Mouse (Mus musculus): Measurements from ENCODE around the gene Cenpx. TPM values are rescaled to one million over a fixed set of nuclear protein-coding genes. Genes with fewer than 3 reads are reported as not detected.
"Not testable (repeated sequence)": the region's sequence is repeated elsewhere in the genome, so short reads cannot be mapped to it uniquely, and the experiment has no call there.

Cenpx gene
- polyA plus RNA-seq, 1 experiment from 2014 or later = 129 TPM

DNA sequence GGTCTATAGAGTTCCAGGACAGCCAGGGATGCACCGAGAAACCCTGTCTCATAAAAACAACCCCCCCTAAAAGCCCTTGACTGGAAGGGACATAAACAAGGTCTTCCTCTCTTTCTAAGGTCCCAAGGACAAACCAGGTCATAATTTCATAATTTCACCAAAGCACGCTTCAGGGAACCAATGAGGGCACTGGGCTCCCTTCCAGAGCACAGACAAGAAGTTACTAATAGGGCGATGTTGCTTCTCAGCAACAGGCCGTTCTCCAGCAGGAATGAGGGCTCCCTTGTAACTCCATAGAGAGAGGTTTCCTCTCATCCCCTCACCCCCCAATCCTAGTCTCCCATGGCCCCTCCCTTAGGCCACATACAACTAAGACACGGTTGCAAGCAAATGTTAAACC, 27.4 kb upstream of the Cenpx start:
- 80% methylated on average over 5 of the region's 5 CpGs for WGBS (ENCODE audit: insufficient replicate concordance)
- Histone ChIP-seq H3K27ac (ENCODE audit: low read depth, low read length) (no peak overlapping the region), H3K9me3 (replicated peaks; ENCODE audit: control insufficient read depth, low read length) (no peaks in the 10 kb centered on the region), H3K36me3 (ENCODE audit: control insufficient read depth, insufficient read depth, low read length) (no peaks in the 10 kb centered on the region), H3K4me2 (no peak overlapping the region), H3K27me3 (ENCODE audit: control insufficient read depth, insufficient read depth, low read length) (no peaks in the 10 kb centered on the region), H3K4me1 (ENCODE audit: control insufficient read depth, insufficient read depth, low read length) (no peaks in the 10 kb centered on the region), H3K9ac (ENCODE audit: low read depth, low read length) (no peak overlapping the region), H3K4me3 (ENCODE audit: low read depth, low read length) (no peak overlapping the region)
- ATAC-seq (replicated peaks; ENCODE audit: insufficient number of reproducible peaks, low FRiP score, low TSS enrichment) = no peak

DNA sequence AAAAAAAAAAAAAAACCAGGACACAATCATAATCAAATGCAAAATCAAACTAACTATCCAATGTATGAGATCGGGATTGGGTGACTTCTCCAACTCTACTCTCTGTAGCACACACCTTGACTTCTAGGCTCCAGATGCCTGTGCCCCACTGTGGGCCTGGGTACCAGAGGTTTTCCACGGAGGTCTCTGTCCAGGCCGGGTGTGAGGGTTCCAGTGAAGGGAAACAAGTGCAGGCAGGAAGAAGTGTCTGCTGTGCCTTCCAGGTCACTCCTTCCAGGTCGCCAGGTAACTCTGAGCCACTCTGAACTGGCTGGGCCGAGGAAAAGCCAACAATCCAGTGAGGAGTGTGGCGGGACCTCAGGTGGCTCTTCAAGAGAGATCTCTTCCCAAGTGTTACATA, 22.9 kb upstream of the Cenpx start:
- no peak overlapping the region for H3K27ac ChIP-seq (ENCODE audit: low read depth, low read length)
- no peaks in the 10 kb centered on the region for H3K9me3 ChIP-seq (replicated peaks; ENCODE audit: control insufficient read depth, low read length)
- peaks cover 1% of the 10 kb centered on the region for H3K27me3 ChIP-seq (ENCODE audit: control insufficient read depth, insufficient read depth, low read length)
- 59% methylated on average over 6 of the region's 6 CpGs for whole genome bisulfite sequencing (ENCODE audit: insufficient replicate concordance)
- H3K4me3 ChIP-seq (ENCODE audit: low read depth, low read length) = no peak overlapping the region
- H3K4me1 ChIP-seq (ENCODE audit: control insufficient read depth, insufficient read depth, low read length) = 0 out of 2 replicates have a peak, but pooled peaks cover 3% of the 10 kb centered on the region
- H3K9ac ChIP-seq (ENCODE audit: low read depth, low read length) = no peak overlapping the region
- H3K36me3 ChIP-seq (ENCODE audit: control insufficient read depth, insufficient read depth, low read length) = no peaks in the 10 kb centered on the region
- ATAC-seq (replicated peaks; ENCODE audit: insufficient number of reproducible peaks, low FRiP score, low TSS enrichment) = no peak
- H3K4me2 ChIP-seq = no peak overlapping the region

DNA sequence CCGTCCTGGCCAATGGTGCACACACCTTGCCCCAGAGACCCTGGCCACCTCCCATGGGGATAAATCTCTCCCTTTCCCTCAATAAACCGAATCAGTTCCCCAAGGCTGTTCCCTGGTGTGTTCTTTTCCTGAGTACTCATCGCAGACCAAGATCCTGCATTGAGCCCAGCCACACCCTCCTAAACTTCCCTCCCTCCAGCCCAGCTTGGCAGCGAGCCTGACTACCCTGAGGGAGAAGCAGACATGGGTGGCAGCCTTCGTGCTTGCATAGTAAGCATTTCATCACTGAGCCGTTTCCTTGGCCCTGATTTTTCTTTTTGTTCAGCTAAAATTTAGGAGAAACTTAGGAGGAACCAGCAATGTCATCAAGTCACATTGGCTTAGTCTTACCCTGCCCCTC, 20.0 kb upstream of the Cenpx start:
- Histone ChIP-seq H3K36me3 (ENCODE audit: control insufficient read depth, insufficient read depth, low read length) (no peaks in the 10 kb centered on the region), H3K9ac (ENCODE audit: low read depth, low read length) (no peak overlapping the region), H3K9me3 (replicated peaks; ENCODE audit: control insufficient read depth, low read length) (no peaks in the 10 kb centered on the region), H3K4me2 (no peak overlapping the region), H3K27me3 (ENCODE audit: control insufficient read depth, insufficient read depth, low read length) (peaks cover 18% of the 10 kb centered on the region), H3K27ac (ENCODE audit: low read depth, low read length) (no peak overlapping the region), H3K4me3 (ENCODE audit: low read depth, low read length) (no peak overlapping the region), H3K4me1 (ENCODE audit: control insufficient read depth, insufficient read depth, low read length) (0 out of 2 replicates have a peak, but pooled peaks cover 3% of the 10 kb centered on the region)
- 62% methylated on average over 6 of the region's 6 CpGs for WGBS (ENCODE audit: insufficient replicate concordance)
- ATAC-seq (replicated peaks; ENCODE audit: insufficient number of reproducible peaks, low FRiP score, low TSS enrichment) = no peak

DNA sequence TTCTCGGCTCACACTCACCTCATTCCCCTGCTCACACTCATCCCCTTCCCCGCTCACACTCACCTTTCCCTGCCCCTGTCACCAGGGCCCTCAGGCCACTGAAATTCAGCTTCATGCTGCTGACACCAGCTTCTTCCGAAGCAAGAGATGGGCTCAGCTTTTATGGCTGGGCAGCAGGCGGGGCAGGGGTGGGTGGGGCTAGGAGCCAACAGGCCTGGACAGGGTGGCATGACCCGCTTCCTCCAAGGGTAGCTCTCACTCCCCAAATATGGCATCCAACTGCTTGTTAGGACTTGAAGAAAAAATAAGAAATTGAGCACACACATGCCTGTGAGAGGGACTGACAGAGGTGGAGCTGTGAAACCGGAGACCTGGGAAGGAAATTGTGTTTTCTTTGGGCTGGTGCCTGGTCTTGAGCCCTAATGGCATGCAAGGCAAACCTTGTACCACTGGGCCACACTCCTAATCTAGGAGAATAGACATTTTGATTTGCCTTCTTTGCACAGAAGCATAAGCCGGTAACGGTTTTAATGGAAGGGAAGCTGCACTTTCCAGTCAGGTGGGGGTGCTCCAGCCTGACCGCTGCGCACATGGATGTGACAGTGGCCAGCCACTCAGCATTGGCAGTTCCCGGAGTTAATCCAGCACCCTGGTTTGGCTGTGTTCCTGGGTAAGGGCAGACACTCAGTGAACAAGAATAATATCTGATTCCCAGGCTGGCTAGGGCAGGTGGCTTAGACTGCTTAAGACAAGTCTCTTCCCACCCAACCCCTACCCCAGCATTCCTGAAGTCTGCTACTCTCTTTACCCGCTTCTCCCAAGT, 18.5 kb upstream of the Cenpx start, which contains the start of gene Cbr2:
Gene Cbr2 (minus strand): TSS at position 257 of the 823 bp plus-strand sequence.
- 68% methylated on average over 12 of the region's 12 CpGs for WGBS (ENCODE audit: insufficient replicate concordance)
- Histone ChIP-seq H3K27me3 (ENCODE audit: control insufficient read depth, insufficient read depth, low read length) (peaks cover 23% of the 10 kb centered on the region), H3K9me3 (replicated peaks; ENCODE audit: control insufficient read depth, low read length) (no peaks in the 10 kb centered on the region), H3K36me3 (ENCODE audit: control insufficient read depth, insufficient read depth, low read length) (no peaks in the 10 kb centered on the region), H3K27ac (ENCODE audit: low read depth, low read length) (0 out of 2 replicates have a peak within 1 kb of the TSS, but pooled peaks have one; percentile 41), H3K4me1 (ENCODE audit: control insufficient read depth, insufficient read depth, low read length) (0 out of 2 replicates have a peak, but pooled peaks cover 3% of the 10 kb centered on the region), H3K4me2 (no peak within 1 kb of the TSS), H3K9ac (ENCODE audit: low read depth, low read length) (no peak within 1 kb of the TSS), H3K4me3 (ENCODE audit: low read depth, low read length) (no peak within 1 kb of the TSS)
- no peak for ATAC-seq (replicated peaks; ENCODE audit: insufficient number of reproducible peaks, low FRiP score, low TSS enrichment)

DNA sequence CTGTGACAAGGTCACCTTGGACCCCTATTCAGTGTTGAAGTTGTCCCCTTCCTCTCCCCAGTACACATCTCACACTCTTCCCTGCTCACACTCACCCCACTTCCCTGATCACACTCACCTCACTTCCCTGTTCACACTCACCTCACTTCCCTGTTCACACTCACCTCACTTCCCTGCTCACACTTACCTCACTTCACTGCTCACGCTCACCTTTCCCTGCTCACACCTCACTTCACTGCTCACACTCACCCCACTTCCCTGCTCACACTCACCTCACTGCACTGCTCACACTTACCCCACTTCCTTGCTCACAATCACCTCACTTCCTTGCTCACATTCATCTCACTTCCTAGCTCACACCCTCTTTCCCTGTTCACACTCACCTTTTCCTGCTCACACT, 17.9 kb upstream of the Cenpx start:
- Histone ChIP-seq H3K27me3 (ENCODE audit: control insufficient read depth, insufficient read depth, low read length) (peaks cover 23% of the 10 kb centered on the region), H3K4me1 (ENCODE audit: control insufficient read depth, insufficient read depth, low read length) (0 out of 2 replicates have a peak, but pooled peaks cover 3% of the 10 kb centered on the region), H3K4me3 (ENCODE audit: low read depth, low read length) (no peak overlapping the region), H3K9ac (ENCODE audit: low read depth, low read length) (no peak overlapping the region), H3K27ac (ENCODE audit: low read depth, low read length) (no peak overlapping the region), H3K9me3 (replicated peaks; ENCODE audit: control insufficient read depth, low read length) (no peaks in the 10 kb centered on the region), H3K36me3 (ENCODE audit: control insufficient read depth, insufficient read depth, low read length) (no peaks in the 10 kb centered on the region), H3K4me2 (no peak overlapping the region)
- no peak for ATAC-seq (replicated peaks; ENCODE audit: insufficient number of reproducible peaks, low FRiP score, low TSS enrichment)
- 95% methylated on average over 1 of the region's 1 CpGs for WGBS (ENCODE audit: insufficient replicate concordance)

DNA sequence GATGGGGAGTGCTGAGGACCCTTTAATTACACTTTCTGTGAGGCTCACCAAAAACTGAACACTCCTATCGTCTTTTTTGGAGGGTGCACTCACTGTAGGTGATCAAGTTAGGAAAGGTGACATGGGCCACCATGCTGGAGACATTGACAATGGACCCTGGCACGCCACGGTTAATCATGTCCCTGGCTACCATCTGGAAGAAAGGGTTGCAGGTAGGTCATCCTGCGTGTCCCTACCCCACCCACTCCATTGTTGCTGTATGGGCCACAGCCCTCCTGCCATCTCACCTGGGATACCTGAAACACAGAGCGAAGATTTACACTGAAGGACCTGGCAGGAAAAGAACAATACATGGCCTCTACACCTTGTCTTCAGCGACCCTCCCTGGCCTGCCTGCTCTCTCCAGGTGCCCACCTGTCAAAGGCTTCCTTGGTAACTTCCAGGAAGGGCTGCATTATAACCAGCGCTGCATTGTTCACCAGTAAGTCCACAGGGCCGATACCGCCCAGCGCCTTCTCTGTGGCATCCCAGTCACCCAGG, 16.9 kb upstream of the Cenpx start:
- ATAC-seq (replicated peaks; ENCODE audit: insufficient number of reproducible peaks, low FRiP score, low TSS enrichment) = no peak
- Histone ChIP-seq H3K4me2 (no peak overlapping the region), H3K9ac (ENCODE audit: low read depth, low read length) (no peak overlapping the region), H3K4me3 (ENCODE audit: low read depth, low read length) (no peak overlapping the region), H3K36me3 (ENCODE audit: control insufficient read depth, insufficient read depth, low read length) (no peaks in the 10 kb centered on the region), H3K27me3 (ENCODE audit: control insufficient read depth, insufficient read depth, low read length) (peaks cover 25% of the 10 kb centered on the region), H3K27ac (ENCODE audit: low read depth, low read length) (no peak overlapping the region), H3K4me1 (ENCODE audit: control insufficient read depth, insufficient read depth, low read length) (0 out of 2 replicates have a peak, but pooled peaks cover 3% of the 10 kb centered on the region), H3K9me3 (replicated peaks; ENCODE audit: control insufficient read depth, low read length) (no peaks in the 10 kb centered on the region)
- 79% methylated on average over 10 of the region's 10 CpGs for WGBS (ENCODE audit: insufficient replicate concordance)

DNA sequence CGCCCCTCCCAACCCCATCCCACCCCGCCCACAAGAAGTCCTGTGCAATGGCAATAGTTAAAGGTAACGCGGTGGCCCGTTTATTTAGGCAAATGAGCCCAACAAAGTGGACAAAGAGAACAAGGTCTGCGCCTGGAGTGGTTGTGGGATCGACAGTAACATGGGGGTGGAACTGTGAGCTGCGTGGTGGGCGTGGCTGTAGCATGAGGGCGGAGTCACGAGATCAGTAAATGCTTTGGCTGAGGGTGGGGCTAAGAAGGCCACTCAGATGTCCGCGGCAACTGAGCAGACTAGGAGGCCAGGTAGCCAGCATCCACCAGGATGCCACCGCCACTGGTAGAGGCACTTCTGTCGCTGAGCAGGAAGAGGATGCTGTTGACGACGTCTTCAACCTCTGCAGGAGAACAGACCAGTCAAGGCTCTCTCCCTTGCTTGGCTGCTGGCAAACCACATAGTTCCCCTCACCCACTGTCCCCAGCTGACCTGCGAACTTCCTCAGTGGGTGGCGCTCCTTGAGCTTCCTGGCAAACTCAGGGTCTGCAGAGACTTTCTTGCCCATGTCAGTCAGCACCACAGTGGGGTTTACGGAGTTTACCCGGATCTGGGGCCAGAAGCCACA, 16.0 kb upstream of the Cenpx start:
- not testable (repeated sequence) for H3K27ac ChIP-seq (ENCODE audit: low read depth, low read length); H3K4me1 ChIP-seq (ENCODE audit: control insufficient read depth, insufficient read depth, low read length); H3K4me3 ChIP-seq (ENCODE audit: low read depth, low read length); H3K36me3 ChIP-seq (ENCODE audit: control insufficient read depth, insufficient read depth, low read length); H3K9ac ChIP-seq (ENCODE audit: low read depth, low read length); H3K9me3 ChIP-seq (replicated peaks; ENCODE audit: control insufficient read depth, low read length)
- peaks cover 25% of the 10 kb centered on the region for H3K27me3 ChIP-seq (ENCODE audit: control insufficient read depth, insufficient read depth, low read length)
- 4% methylated on average over 18 of the region's 21 CpGs for WGBS (ENCODE audit: insufficient replicate concordance)
- 0 out of 2 replicates have a peak, but pooled peaks have one; percentile 41 for ATAC-seq (replicated peaks; ENCODE audit: insufficient number of reproducible peaks, low FRiP score, low TSS enrichment)
- H3K4me2 ChIP-seq = peak overlapping the region; percentile 37

DNA sequence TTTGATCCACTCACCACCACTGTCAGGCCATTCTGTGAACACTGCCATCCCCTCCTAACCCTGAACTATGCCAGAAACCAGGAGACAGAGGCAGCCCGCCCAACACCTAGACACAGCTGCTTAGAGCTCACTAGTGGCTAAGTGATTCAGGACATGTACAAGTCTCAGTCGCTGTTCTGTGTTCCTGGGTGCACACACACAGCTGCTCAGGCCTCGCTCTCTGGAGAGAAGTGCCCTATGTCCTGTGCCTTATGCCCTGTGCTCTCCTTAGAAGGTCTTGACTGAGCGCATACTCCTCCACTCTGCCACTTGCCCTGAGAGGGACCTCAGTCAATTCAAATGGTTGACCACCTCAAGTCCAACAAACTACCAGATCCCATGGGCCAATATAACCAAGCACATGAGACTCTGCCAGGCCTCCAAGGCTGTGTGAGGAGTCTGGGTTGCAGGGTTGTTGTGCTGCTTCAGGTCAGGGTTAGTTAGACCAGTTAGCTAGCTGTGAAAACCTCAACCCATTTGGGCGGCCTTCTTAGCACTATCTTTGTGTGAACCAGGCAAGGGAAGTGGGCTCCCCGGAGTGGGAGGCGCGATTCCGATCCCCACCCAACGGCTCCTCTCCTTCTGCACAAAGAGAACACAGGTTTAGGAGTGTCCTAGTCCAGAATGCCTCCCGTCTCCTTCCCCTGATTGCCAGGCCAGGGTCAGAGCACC, 15.1 kb upstream of the Cenpx start:
- Histone ChIP-seq H3K9me3 (replicated peaks; ENCODE audit: control insufficient read depth, low read length) (no peaks in the 10 kb centered on the region), H3K36me3 (ENCODE audit: control insufficient read depth, insufficient read depth, low read length) (no peaks in the 10 kb centered on the region), H3K4me3 (ENCODE audit: low read depth, low read length) (no peak overlapping the region), H3K27ac (ENCODE audit: low read depth, low read length) (no peak overlapping the region), H3K27me3 (ENCODE audit: control insufficient read depth, insufficient read depth, low read length) (peaks cover 26% of the 10 kb centered on the region), H3K4me2 (no peak overlapping the region), H3K4me1 (ENCODE audit: control insufficient read depth, insufficient read depth, low read length) (0 out of 2 replicates have a peak, but pooled peaks cover 3% of the 10 kb centered on the region), H3K9ac (ENCODE audit: low read depth, low read length) (no peak overlapping the region)
- no peak for ATAC-seq (replicated peaks; ENCODE audit: insufficient number of reproducible peaks, low FRiP score, low TSS enrichment)
- WGBS (ENCODE audit: insufficient replicate concordance) = 72% methylated on average over 11 of the region's 11 CpGs
